Mouse (Mus musculus): Measurements from ENCODE around the gene Vps72. TPM values are rescaled to one million over a fixed set of nuclear protein-coding genes. Genes with fewer than 3 reads are reported as not detected.
"Not testable (repeated sequence)": the region's sequence is repeated elsewhere in the genome, so short reads cannot be mapped to it uniquely, and the experiment has no call there.

The Vps72 gene
- total RNA-seq, 2 experiments from 2014 or later, result 40.8 to 45.3 TPM

DNA sequence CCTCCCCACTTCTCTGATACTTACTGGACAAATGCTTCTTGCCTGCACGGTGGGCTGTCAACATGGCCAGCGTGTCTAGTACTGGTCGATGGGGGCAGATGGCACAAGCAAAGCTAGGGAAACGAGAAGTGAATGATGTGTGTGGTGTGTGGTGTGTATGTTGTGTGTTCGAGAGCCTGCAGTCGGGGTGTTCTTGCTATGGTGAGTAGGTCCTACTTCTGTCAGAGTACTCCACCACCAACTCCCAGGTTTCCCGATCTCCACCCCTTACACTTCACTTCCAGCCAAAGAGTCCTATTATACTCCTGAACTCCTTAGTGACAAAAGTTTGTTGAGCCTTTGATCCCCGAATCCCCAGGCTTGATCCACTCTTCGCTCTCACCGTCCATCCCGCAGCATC is 22.4 kb downstream of the Vps72 start:
- no peak for DNase-seq (ENCODE audit: low spot score in 2 of 2)

DNA sequence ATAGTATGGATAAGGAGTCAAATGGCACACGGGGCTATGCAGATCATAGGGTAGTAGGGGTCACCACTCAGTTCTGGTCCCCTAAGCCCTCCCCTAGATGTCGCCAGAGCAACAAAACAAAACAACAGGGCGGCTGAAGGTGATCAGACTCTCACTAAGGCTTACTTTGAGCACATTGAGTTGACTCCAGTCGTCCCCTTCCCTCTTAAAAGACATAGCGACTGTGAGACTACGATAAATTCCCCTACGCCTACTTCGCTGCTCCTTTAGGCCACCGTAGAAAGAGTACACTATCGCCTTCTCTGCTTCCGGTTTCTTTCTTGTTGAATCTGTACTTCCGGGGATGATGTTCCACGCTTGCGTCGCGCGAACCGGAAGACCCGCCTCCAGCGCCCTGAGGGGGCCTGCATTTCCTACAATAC is 22.9 kb downstream of the Vps72 start, which contains the start of the genes Scnm1 and Lysmd1:
Gene Scnm1 (minus strand): TSS at position 332 of the 422 bp plus-strand sequence.
Gene Lysmd1 (plus strand): TSS at position 409 of the 422 bp plus-strand sequence.
- peak; percentile 81 to 95 for DNase-seq (ENCODE audit: low spot score in 2 of 2)

DNA sequence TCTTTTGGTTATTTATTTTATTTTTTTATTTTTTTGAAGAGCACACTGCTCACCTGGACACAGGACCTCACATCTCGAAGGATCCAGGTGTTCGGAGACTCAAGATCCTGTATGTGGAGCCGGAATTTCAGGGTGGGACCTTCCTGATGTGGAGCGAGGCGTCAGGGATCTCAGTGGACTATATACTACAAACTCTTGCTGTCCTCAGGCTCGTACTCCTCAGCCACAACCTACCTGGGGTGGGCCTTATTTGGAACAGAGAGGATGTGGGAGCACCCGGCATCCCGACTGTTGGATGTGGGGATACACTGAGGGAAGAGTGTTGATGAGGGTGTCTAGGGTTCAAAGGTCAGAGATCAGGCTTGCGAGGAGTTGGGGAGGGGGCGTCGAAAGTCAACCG is 23.3 kb downstream of the Vps72 start:
- DNase-seq (ENCODE audit: low spot score in 2 of 2), result not testable (repeated sequence)

DNA sequence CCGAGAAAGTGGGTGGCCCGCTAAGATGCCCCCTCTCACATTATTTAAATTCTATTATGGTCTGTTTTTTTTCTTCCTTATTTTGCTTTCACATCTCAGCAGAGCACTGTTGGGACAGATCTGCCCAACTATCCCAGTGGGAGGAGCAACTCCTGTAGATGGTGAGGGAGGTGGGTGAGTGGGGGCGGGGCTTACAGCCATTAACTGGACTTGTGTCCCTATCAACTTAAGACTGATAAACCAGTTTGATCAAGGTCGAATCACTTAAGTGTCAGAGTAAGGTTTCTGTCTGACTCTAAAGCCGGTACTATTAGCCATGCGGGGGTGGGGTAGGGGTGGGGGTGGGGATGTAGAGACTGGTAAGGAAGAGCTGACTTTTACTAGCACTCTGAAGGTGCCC is 24.2 kb downstream of the Vps72 start:
- peak in 1 of 2 experiments; percentile 59 for DNase-seq (ENCODE audit: low spot score in 2 of 2)

DNA sequence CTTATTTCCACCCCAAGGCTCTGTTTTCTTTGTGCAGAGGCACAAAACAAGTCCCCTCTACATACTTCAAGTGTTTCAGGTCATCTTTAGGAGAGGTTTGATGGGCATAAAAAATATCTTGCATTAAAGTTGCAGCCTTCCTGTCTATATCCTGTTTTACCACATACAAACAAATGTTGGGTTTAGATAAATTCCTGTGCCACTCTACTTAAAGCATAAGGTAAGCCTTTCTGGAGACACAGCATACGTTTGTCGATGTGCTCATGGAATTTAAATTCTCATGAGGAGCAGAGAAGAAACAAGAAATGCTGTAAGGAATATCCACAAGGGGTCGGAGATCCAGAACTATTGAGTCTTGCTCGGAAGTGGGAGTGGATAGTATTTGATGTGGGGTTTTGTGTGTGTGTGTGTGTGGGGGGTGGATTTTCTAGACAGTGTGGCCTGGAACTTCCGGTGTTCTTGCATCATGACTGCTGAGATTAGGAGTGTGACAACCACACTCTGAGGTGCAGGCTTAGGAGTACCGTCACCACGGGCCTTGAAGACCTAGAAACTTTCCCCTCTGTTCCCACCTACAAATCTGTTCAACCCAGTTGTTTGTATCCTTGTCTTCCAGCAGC is 24.7 kb downstream of the Vps72 start:
- no peak for DNase-seq (ENCODE audit: low spot score in 2 of 2)

DNA sequence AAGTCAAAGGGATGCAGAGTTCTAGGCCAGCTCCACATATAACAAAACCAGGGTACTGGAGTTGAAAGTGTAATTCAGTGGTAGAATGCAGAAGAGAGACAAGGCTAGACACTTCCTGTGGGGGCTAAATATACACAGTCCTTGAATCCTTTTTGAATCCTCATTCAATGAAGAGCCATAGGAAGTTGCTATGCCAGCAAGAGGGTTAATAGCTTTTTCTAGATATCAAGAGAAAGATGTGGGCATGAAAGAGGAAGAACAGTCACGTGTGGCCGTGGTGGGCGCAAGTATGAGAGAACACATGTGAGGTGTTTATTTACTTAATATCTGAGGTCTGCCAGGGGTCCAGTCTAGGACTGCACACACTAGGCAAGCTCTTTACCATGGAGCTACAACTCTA is 25.5 kb downstream of the Vps72 start:
- DNase-seq (ENCODE audit: low spot score in 2 of 2), result no peak

DNA sequence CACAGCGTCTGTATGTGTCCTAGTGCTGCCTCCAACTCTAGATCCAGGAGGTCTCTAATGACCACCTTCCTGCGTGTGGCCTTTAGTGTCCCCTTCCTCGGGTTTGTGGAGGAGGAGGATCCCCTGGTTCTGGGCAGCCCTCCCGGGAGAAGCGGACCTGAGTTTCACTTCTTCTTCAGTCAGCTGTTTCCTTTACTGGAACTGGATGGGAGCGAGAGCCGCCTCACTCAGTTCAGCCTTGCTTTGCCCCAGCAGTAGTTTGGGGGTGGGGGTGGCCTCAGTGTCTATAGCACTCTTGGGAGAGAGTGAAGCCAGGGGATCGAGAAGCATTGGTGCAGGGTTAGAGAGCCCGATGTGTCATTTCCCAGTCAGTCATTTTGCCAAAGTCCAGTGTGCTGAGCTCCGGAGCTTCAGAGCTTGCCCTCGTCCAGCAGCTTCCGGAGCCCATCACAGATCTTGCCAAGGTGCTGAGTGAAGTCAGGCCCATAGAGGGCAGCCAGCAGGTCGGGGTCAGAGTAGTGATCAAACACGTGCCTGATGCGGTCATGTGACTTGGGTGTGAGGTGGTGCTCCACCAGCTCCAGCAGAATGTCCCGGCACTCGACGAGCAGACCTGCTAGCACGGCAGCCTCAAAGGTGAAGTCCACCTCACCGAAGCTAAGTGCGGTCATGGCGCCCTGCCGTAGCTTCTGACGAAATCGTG is 28.9 kb downstream of the Vps72 start:
- DNase-seq (ENCODE audit: low spot score in 2 of 2), result no peak

DNA sequence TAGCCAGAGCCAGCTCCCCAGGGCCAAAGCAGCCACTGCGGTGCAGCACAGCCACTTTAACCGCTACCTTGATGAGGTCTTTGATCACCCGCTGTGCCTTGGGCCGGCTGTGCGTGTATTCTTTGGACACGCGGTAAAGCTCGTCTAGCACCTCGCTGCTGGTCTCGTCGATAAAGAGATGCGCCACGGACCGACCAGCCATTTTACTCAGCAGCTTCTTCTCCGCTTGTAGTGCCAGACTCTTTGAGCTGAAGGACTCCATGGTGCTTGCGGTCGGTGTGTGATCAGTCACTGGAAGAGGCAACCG is 29.4 kb downstream of the Vps72 start:
- no peak for DNase-seq (ENCODE audit: low spot score in 2 of 2)

DNA sequence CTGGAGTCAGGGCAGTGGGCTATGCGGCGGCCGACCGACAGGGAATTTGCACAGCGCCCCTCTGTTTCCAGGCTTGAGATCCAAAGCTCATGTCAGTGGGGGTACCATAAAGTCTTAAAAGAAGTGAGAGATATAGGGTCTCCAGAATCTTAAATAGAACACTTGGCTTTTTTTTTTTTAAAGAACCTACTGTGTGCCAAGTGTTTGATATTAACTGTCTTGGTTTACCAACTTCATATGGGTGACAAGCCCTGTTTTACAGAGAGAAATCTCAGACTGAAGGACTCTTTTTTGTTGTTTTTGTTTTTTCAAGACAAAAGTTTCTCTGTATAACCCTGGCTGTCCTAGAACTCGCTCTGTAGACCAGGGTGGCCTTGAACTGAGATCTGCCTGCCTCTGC is 30.0 kb downstream of the Vps72 start:
- no peak for DNase-seq (ENCODE audit: low spot score in 2 of 2)

DNA sequence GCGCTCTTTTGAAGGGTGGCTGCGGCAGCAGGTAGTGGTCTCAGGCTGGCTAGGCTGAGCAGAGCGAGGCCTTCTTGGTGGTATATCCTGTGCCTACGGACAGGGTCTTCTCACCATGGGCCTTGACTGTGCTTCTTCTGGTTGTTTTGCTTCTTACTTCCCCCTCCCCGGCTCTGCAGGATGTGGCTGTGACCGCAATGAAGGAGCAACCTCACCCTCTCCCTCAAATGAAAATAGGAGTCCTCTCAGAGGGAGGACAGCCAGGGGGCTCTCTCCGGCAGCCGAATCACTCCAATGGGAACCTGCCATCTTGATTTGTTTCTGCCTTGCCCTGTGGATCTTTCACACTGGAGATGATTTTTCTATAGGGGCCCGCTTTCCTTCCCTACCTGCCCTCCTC is 30.7 kb downstream of the Vps72 start:
- DNase-seq (ENCODE audit: low spot score in 2 of 2), result no peak

DNA sequence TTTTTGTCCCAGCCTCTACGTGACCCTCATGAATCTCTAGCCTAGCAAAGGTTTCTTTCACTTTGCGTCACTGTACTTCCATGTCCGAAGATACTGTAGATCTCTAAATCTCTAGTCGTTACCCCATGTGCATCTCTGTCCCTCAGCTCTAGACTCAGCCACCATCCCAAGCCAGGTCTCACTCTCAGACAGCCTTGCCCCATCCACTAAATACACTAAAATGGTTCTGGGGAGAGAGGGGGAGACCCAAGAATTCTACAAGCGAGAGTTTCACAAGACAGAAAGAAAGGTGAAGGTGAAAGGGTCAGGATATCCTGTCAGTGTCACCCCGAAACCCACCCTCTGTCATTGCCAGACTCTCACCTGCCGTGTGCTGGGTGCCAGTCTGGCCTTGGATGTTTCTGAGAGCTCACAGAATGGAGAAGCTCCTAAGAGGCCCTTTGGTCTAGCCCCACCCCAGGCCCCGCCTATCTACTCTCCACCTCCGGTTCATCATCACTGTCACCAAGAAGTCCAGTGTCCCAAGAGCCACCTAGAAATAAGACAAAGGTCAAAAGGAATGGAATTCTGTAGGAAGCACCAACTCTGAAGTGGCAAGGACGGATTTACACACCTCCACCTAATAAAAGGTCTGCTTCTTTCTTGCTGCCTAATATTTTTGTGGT is 31.3 kb downstream of the Vps72 start, which contains the start of gene Tnfaip8l2:
Gene Tnfaip8l2 (minus strand): TSS at position 409 of the 665 bp plus-strand sequence.
- no peak for DNase-seq (ENCODE audit: low spot score in 2 of 2)

DNA sequence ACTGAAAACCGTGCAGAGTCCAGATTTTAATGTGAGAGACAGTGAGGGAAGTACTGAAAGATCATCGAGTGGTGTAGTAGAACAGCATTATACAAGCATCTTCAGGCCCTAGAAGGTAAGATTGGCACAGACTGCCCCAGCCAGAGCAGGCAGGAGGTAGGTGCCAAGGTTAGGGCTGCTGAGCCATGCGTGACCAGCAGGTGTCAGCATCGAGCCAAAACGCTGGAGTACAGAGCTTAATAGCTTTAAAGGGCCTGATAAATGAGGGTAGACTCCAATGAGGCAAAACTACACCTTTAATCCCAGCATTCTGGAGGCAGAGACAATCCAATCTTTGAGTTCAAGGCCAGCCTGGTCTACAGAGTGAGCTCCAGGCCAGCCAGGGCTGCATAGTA is 31.8 kb downstream of the Vps72 start:
- DNase-seq (ENCODE audit: low spot score in 2 of 2), result peak; percentile 86 to 88

DNA sequence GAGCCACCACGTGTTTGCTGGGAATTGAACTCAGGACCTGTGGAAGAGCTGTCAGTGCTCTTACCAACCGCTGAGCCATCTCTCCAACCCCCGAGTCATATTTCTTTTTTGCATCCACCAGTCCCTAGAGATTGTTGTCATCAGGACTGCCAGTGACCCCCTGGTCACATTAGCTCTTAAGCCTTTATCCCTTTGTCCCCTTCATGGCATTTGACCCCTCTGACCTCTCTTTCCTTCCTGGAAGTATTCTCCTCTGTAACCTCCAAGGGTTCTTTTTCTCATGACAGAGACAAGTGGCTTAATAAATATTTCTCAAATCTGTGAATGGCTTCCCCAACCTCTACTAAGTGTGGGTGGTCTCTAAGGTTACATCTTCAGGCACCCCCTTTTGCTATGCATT is 37.1 kb downstream of the Vps72 start:
- DNase-seq (ENCODE audit: low spot score in 2 of 2), result no peak

DNA sequence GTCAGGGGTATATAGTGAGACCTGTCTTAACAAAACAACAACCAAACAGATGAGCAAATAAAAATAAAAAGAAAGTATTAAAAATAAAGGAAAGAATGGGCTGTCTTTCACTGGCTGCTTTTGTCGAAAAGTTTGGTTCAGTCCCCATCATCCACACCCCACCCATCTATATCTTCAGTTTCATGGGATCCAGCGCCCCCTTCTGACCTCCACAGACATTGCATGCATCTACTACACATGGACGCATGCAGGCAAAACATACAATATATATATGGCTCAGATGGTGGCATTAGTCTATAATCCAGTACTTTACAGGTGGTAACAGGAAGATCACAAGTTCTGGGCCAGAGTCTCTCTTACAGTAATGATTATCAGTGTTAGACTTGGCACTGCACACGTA is 43.1 kb downstream of the Vps72 start:
- no peak for DNase-seq (ENCODE audit: low spot score in 2 of 2)

DNA sequence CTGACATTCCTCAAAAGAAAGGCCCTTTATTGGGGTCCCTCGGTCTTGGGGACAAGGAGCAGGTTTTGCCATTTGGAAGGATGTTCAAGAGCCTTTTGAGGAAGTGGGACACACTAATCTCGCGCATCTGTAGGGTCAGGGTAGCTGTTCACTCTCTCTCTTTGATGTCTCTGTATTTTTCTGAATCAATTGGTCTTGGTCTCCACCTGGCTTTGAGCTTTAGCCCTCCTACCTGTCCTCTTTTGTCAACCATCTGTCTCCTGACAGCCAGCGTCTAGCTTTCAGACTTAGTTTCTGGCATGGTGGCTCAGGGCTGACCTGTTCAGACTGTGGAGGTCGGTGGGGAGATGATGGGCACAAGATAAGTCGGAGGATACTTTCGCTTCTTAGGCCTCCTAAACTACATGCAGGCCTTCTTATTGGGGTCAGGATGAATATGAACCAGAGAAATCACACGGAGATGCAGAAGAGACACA is 48.7 kb downstream of the Vps72 start:
- DNase-seq (ENCODE audit: low spot score in 2 of 2), result no peak

DNA sequence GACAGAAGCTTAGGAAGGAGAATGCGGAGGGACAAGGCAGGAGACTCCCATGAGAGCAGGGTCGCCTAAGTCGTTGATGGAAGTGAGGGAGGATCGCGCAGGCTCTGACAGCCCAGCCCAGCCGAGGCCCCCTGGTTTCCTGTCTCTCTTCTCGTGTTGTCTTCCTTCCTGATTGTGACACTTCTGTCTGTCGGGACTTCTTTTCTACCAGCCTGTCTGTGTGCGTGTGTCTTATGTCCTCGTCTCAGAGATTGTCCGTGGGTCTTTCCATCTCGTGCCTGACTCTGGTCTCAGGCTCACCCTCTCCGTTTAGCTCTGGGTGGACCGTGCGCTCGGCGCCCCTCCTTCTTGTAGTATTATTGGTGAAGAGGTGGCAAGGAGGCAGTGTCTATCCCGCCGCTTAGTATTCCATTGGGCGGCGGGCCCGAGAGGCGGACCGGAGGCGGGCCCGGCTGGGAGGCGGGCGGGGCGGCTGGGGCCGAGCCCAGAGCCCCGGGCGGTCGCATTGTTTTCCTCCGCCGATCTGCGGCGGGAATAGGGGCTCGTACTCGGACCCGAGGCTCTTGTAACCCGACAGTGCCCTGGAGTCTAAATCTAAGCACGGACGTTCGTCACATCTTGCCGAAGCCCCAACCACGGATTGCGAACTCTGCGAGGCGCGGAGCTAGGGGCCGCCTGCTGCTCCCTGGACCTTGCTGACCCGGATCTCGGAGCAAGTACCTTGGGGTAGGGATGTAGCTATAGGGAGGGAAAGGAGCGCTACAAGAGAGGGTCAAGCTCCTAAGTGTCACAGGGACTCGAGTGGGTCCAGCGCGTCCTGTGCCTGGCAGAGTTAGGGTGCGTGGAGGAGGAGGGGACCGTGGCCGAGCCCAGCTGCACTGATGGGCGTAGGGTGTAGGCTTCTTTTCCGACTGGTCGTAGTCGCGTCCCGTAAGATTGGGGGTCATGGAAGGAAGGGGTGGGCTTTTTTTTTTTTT is 49.5 kb downstream of the Vps72 start, which contains the start of gene Sema6c:
Gene Sema6c (plus strand): TSS at position 471 of the 977 bp plus-strand sequence.
- DNase-seq (ENCODE audit: low spot score in 2 of 2), result peak; percentile 83 to 93

DNA sequence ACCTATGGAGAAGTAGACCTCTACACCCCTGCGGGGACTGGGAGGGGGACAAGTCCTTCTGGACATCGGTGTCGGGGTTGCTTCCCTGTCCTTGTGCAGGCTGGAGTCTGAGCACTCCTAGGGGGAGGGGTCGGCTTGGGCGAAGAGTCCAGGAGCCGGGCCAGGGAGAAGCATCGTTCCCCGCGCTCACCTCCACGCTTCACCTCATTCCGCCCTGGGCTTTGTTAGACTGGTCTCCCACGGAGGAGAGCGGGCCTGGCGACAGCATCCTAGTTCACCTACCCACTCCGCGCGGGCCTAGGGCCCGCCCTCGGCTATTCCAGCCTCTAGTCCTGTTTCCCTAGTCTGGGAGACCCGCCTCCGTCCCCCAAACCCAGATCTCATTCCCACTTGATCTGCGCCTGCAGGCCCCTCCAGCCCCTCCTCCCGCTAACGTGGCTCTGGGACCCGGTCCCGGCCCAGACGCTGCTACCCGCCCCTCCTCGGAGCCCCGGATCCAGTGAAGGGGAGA is 50.3 kb downstream of the Vps72 start:
- DNase-seq (ENCODE audit: low spot score in 2 of 2), result peak in 1 of 2 experiments; percentile 31

DNA sequence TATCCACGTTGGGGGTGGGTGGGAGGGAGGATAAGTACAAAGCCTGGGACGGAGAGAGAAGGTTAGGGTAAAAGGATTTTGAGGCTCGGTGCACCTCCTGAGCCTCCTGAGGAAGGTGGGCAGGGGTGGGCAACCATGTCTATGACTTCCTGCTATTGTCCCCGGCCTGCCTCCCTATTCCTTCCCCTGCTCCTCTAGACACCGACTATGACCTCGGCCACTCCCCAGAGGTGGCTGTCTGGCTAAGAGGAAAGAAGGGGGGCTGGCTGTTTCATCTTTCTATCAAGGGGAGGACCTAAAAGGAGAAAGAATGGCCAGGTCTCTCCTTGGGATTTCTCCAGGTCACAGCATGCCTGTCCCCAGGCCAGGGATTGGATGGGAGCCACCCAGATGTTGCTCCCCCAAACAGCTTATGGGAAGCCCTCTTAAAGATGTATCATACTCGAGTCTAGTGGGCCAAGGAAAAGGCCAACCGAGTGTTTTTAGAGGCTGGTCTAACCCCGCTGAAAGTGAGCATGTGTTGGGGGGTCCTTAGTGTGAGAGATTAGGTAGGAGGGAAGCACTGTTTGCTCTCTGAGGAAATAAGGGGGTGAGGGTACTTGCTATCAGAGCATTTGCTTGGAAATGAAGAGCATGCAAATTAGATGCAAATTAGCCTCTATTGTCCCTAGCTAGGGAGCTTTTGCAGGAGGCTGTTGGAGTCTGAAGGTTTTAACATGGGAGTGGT is 51.0 kb downstream of the Vps72 start:
- DNase-seq (ENCODE audit: low spot score in 2 of 2), result no peak

DNA sequence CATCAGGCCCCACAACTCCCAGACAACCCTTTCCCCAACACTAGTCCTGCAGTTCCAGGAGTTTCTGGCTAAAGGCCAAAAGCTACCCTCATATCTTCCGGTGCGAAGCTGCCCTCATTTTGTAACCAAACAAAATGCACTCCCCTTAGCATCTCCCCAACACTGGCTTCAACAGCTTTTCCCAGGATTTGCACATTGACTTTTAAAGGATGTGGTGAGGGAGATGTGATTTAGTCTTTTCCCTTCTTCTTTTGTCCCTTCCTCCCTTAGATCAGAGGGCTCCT is 51.5 kb downstream of the Vps72 start:
- DNase-seq (ENCODE audit: low spot score in 2 of 2), result no peak

Measured in layer of hippocampus, postnatal 14 days (tissue).